Mouse (Mus musculus): ENCODE measurements at regions not wholly inside any gene's neighbourhood (a gene's known extent, or its start where the extent isn't known, plus 50 kb on each side); places are given as distances from the start of the nearest gene placed in this dataset.

DNA sequence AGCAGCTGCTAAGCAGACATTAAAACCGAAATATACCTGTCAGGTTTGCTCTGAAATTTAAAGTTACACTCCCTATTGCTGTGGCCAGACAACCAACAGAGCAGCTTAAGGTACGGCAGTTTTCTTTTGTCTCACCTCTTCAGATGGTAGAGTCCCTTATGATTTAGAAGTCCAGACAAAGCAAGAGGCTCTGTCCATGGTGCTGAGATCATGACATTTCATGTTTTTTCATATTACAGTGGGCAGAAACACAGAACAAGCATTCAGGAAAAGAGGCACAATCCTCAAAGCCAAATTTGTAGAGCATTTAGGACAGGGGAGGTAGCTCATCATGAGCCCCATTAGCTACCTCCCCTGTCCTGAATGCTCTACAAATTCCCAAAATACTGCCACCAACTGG, 620.0 kb downstream of the Dnah5 start:
- no peaks in the 10 kb centered on the region for H3K36me3 ChIP-seq
- no peak overlapping the region for H3K4me2 ChIP-seq
- whole genome bisulfite sequencing: 80% methylated on average over 2 of the region's 2 CpGs
- H3K27ac ChIP-seq: no peak overlapping the region
- no peaks in the 10 kb centered on the region for H3K4me1 ChIP-seq (replicated peaks)
- H3K9ac ChIP-seq: no peak overlapping the region
- H3K9me3 ChIP-seq: no peaks in the 10 kb centered on the region
- no peak for ATAC-seq (ENCODE audit: low FRiP score)
- no peaks in the 10 kb centered on the region for H3K27me3 ChIP-seq
- H3K4me3 ChIP-seq: no peak overlapping the region

DNA sequence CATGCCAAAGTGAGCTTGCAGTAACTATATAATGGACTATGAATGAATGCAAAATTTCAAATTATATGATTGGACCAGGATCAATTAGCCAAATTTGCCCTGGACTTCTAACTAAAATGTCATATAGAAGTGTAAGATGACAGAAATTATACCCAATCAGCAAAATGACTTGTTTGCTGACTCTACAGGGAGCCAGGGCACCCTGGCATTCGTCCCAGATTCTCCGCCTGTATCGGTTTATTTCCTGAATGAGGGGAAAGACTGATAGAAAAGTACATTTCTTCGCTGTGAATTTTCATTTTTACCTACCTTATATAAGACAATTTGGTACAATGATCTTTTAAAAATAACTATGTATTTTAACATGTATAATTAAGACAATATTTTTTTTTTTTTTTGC, 631.3 kb downstream of the Dnah5 start:
- Histone ChIP-seq H3K4me2 (no peak overlapping the region), H3K27me3 (no peaks in the 10 kb centered on the region), H3K36me3 (no peaks in the 10 kb centered on the region), H3K9me3 (no peaks in the 10 kb centered on the region), H3K4me3 (no peak overlapping the region), H3K4me1 (replicated peaks) (no peaks in the 10 kb centered on the region), H3K9ac (no peak overlapping the region), H3K27ac (no peak overlapping the region)
- no peak for ATAC-seq (ENCODE audit: low FRiP score)
- WGBS: 77% methylated on average over 4 of the region's 4 CpGs

DNA sequence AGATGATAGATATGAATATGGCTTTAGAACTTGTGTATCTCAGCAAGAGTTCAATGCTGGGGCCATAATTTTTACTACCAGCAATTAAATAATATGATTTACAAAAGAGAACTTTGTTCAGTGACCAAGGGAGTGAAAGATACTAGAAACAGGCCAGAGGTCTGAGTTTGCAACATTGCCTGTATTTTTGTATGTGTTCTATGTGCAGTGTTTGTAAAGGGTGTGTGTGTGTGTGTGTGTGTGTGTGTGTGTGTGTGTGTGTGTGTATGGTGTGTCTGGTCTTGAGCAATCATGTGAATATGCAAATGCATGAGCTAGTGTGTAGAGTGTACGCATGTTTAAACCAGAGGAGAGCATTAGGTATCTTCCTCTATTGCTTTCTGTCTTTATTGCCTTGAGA, 636.8 kb downstream of the Dnah5 start:
- no peaks in the 10 kb centered on the region for H3K27me3 ChIP-seq
- no peak overlapping the region for H3K4me3 ChIP-seq
- H3K27ac ChIP-seq: no peak overlapping the region
- no peak overlapping the region for H3K4me2 ChIP-seq
- H3K4me1 ChIP-seq (replicated peaks): no peaks in the 10 kb centered on the region
- no peak overlapping the region for H3K9ac ChIP-seq
- no peaks in the 10 kb centered on the region for H3K36me3 ChIP-seq
- ATAC-seq (ENCODE audit: low FRiP score): no peak
- no peaks in the 10 kb centered on the region for H3K9me3 ChIP-seq
- WGBS: 100% methylated on average over 1 of the region's 1 CpGs

GRCm38 (mm10) chr15:28856419-28856818, 652.9 kb downstream of the Dnah5 start:
- Histone ChIP-seq H3K4me2 (no peak overlapping the region), H3K4me1 (replicated peaks) (no peaks in the 10 kb centered on the region), H3K36me3 (no peaks in the 10 kb centered on the region), H3K27me3 (no peaks in the 10 kb centered on the region), H3K9ac (no peak overlapping the region), H3K9me3 (no peaks in the 10 kb centered on the region), H3K4me3 (no peak overlapping the region), H3K27ac (no peak overlapping the region)
- ATAC-seq (ENCODE audit: low FRiP score): no peak
- 85% methylated on average over 2 of the region's 2 CpGs for WGBS

- WGBS: 88% methylated on average over 2 of the region's 2 CpGs
- Histone ChIP-seq H3K9me3 (no peaks in the 10 kb centered on the region), H3K27ac (no peak overlapping the region), H3K36me3 (no peaks in the 10 kb centered on the region), H3K9ac (no peak overlapping the region), H3K4me3 (no peak overlapping the region), H3K4me1 (replicated peaks) (no peaks in the 10 kb centered on the region), H3K4me2 (no peak overlapping the region), H3K27me3 (no peaks in the 10 kb centered on the region)
- no peak for ATAC-seq (ENCODE audit: low FRiP score)
Measured at GRCm38 (mm10) chr15:28858176-28858575, 654.6 kb downstream of the Dnah5 start.

- WGBS: 35% methylated on average over 1 of the region's 1 CpGs
- no peaks in the 10 kb centered on the region for H3K27me3 ChIP-seq
- H3K27ac ChIP-seq: no peak overlapping the region
- no peak overlapping the region for H3K4me2 ChIP-seq
- no peak overlapping the region for H3K4me3 ChIP-seq
- H3K4me1 ChIP-seq (replicated peaks): no peaks in the 10 kb centered on the region
- ATAC-seq (ENCODE audit: low FRiP score): 0 out of 2 replicates have a peak, but pooled peaks have one; percentile 43
- H3K9me3 ChIP-seq: no peaks in the 10 kb centered on the region
- H3K9ac ChIP-seq: no peak overlapping the region
- no peaks in the 10 kb centered on the region for H3K36me3 ChIP-seq
Measured at GRCm38 (mm10) chr15:28864101-28864500, 660.5 kb downstream of the Dnah5 start.

GRCm38 (mm10) chr15:28864913-28865312, 661.4 kb downstream of the Dnah5 start:
- Histone ChIP-seq H3K4me3 (no peak overlapping the region), H3K27me3 (no peaks in the 10 kb centered on the region), H3K9ac (no peak overlapping the region), H3K9me3 (no peaks in the 10 kb centered on the region), H3K36me3 (no peaks in the 10 kb centered on the region), H3K27ac (no peak overlapping the region), H3K4me1 (replicated peaks) (no peaks in the 10 kb centered on the region), H3K4me2 (no peak overlapping the region)
- no peak for ATAC-seq (ENCODE audit: low FRiP score)
- 87% methylated on average over 2 of the region's 2 CpGs for WGBS

GRCm38 (mm10) chr15:28873001-28873400, 669.4 kb downstream of the Dnah5 start:
- no peaks in the 10 kb centered on the region for H3K36me3 ChIP-seq
- no peak for ATAC-seq (ENCODE audit: low FRiP score)
- H3K27ac ChIP-seq: no peak overlapping the region
- H3K4me3 ChIP-seq: no peak overlapping the region
- H3K9me3 ChIP-seq: no peaks in the 10 kb centered on the region
- WGBS: 86% methylated on average over 2 of the region's 2 CpGs
- H3K27me3 ChIP-seq: no peaks in the 10 kb centered on the region
- no peak overlapping the region for H3K9ac ChIP-seq
- no peaks in the 10 kb centered on the region for H3K4me1 ChIP-seq (replicated peaks)
- no peak overlapping the region for H3K4me2 ChIP-seq

- Histone ChIP-seq H3K27me3 (no peaks in the 10 kb centered on the region), H3K4me3 (no peak overlapping the region), H3K4me2 (no peak overlapping the region), H3K27ac (no peak overlapping the region), H3K36me3 (no peaks in the 10 kb centered on the region), H3K9ac (no peak overlapping the region), H3K9me3 (no peaks in the 10 kb centered on the region), H3K4me1 (replicated peaks) (no peaks in the 10 kb centered on the region)
- ATAC-seq (ENCODE audit: low FRiP score): no peak
- 70% methylated on average over 3 of the region's 3 CpGs for WGBS
Measured at GRCm38 (mm10) chr15:28896248-28896808, 692.8 kb downstream of the Dnah5 start.

GRCm38 (mm10) chr15:28922437-28922836, 718.9 kb downstream of the Dnah5 start:
- no peak for ATAC-seq (ENCODE audit: low FRiP score)
- no peaks in the 10 kb centered on the region for H3K4me1 ChIP-seq (replicated peaks)
- WGBS: 59% methylated on average over 4 of the region's 4 CpGs

DNA sequence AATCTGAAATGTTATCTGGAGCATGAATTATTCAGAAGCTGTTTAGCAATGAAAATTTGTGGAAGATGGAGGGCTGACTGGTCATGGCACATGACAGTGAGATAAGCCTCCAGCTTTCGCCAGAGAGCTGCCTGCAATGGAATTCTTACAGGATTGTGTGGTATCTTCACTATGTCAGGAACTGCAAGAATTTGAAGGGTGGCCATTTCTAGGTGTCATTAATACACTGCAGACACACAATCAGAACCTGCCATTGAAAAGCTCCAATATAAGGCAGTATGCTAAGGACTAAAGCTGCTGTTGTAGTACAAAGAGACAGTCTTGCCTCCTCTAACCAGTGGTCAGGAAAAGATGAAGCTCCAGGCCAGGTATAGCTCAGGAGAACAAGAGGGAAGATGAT, 744.7 kb downstream of the Dnah5 start:
- no peaks in the 10 kb centered on the region for H3K27me3 ChIP-seq
- H3K4me1 ChIP-seq (replicated peaks): no peaks in the 10 kb centered on the region
- no peak overlapping the region for H3K4me3 ChIP-seq
- ATAC-seq (ENCODE audit: low FRiP score): no peak
- no peaks in the 10 kb centered on the region for H3K36me3 ChIP-seq
- H3K27ac ChIP-seq: no peak overlapping the region
- WGBS: 83% methylated on average over 1 of the region's 1 CpGs
- H3K9me3 ChIP-seq: no peaks in the 10 kb centered on the region
- no peak overlapping the region for H3K4me2 ChIP-seq
- no peak overlapping the region for H3K9ac ChIP-seq

More at GRCm38 (mm10) chr15:28922437-28922836, 718.9 kb downstream of the Dnah5 start:
- Histone ChIP-seq H3K27me3 (no peaks in the 10 kb centered on the region), H3K9me3 (no peaks in the 10 kb centered on the region), H3K4me3 (no peak overlapping the region), H3K4me2 (no peak overlapping the region), H3K9ac (no peak overlapping the region), H3K36me3 (no peaks in the 10 kb centered on the region), H3K27ac (no peak overlapping the region)

All from hindbrain, embryonic 13.5 days (tissue).